Mouse (Mus musculus) hindbrain, embryonic 10.5 days (tissue): ENCODE measurements at regions not wholly inside any gene's neighbourhood (a gene's known extent, or its start where the extent isn't known, plus 50 kb on each side); places are given as distances from the start of the nearest gene placed in this dataset.

ENCODE experiments used
- DNase-seq: peaks from one replicate; pipeline ENCODE4 v3.0.0-alpha.2; 2017; ENCODE audit warnings: low spot score
- H3K27ac ChIP-seq: fragments of 300-500 bp; sonication (generic); 2 replicates; pipeline ENCODE4 v1.5.1; 2016; ENCODE audit warnings: mild to moderate bottlenecking, moderate library complexity
- H3K27me3 ChIP-seq: fragments of 300-500 bp; sonication (generic); 2 replicates; pipeline ENCODE4 v1.6.1; 2016; ENCODE audit warnings: mild to moderate bottlenecking; ENCODE audit not compliant: poor library complexity, insufficient read depth, severe bottlenecking
- H3K36me3 ChIP-seq: fragments of 300-500 bp; sonication (generic); 2 replicates; pipeline ENCODE4 v1.6.1; 2016; ENCODE audit warnings: mild to moderate bottlenecking, moderate library complexity
- H3K4me1 ChIP-seq: fragments of 300-500 bp; sonication (generic); replicated peaks from 2 replicates; pipeline ENCODE4 v1.6.1; 2016; ENCODE audit warnings: mild to moderate bottlenecking
- H3K4me3 ChIP-seq: fragments of 300-500 bp; sonication (generic); 2 replicates; pipeline ENCODE4 v1.5.1; 2016; ENCODE audit warnings: mild to moderate bottlenecking, moderate library complexity
- H3K9me3 ChIP-seq: fragments of 300-500 bp; sonication (generic); 2 replicates; pipeline ENCODE4 v1.6.1; 2016; ENCODE audit warnings: mild to moderate bottlenecking, moderate library complexity
- WGBS: fragments of 180-500 bp; shearing (Covaris S2); methylation state at CpG from one replicate; pipeline ENCODE4 v1.1.7; 2016; 5-methylcytosine and 5-hydroxymethylcytosine counted together

DNA sequence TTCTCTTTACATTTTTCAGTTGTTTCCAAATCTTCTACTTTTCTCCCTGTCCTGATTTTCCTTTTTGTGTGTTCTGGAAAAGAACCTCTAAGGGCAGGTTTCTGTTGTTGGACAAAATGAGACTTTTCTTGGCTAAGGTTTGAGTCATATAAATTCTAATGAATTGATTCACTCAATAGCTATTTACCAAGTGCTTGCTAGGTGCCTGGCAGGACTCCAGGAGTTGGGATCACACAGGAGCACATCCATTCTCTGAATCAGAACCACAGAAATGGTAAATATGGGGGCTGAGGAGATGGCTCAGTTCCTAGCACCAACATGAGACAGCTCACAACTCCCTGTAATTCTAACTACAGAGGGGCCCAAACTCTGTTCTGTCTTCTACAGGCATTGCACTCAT lies 67.4 kb upstream of the Nyx start:
- no peak for DNase-seq
- Histone ChIP-seq H3K36me3 (no peaks in the 10 kb centered on the region), H3K27ac (no peak overlapping the region), H3K27me3 (peaks cover 17% of the 10 kb centered on the region), H3K4me1 (no peaks in the 10 kb centered on the region), H3K4me3 (no peak overlapping the region), H3K9me3 (no peaks in the 10 kb centered on the region)

DNA sequence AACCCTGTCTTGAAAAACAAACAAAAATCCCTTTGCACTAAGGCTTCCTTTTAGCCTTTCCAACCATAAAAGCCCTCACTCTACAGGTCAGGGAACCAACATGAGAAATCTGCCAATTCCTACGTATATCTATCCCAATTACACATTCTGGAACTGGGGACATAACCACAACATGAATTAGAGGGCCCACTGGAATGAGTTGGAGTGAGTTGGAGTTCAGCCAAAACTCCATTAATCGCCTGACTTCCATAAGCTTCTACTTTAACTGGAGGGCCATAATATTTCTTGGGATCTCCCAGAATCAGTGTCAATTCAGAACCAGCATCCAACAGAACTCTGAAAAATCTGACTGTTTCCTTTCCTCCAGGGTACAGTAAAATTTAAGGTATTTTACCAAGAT lies 53.2 kb upstream of the Nyx start:
- H3K27me3 ChIP-seq: peaks cover 75% of the 10 kb centered on the region
- H3K36me3 ChIP-seq: no peaks in the 10 kb centered on the region
- 78% methylated on average over 2 of the region's 2 CpGs for WGBS
- H3K4me1 ChIP-seq: no peaks in the 10 kb centered on the region
- H3K9me3 ChIP-seq: no peaks in the 10 kb centered on the region
- no peak overlapping the region for H3K27ac ChIP-seq
- H3K4me3 ChIP-seq: no peak overlapping the region
- no peak for DNase-seq

- H3K4me3 ChIP-seq: no peak overlapping the region
- no peaks in the 10 kb centered on the region for H3K36me3 ChIP-seq
- no peaks in the 10 kb centered on the region for H3K4me1 ChIP-seq
- no peak for DNase-seq
- peaks cover 79% of the 10 kb centered on the region for H3K27me3 ChIP-seq
- WGBS: 73% methylated on average over 3 of the region's 3 CpGs
- no peaks in the 10 kb centered on the region for H3K9me3 ChIP-seq
- no peak overlapping the region for H3K27ac ChIP-seq
Observed at GRCm38 (mm10) chrX:13413135-13413534, 52.8 kb upstream of the Nyx start.
